Mouse (Mus musculus) liver, embryonic 16.5 days (tissue): ENCODE results near the gene Elovl4. TPM values are rescaled to one million over a fixed set of nuclear protein-coding genes. Genes with fewer than 3 reads are reported as not detected.

Experiments used
- ATAC-seq: fragments of 200-750 bp; cut with Nextera tagmentation; 2 replicates; pipeline ENCODE4 v1.8.0; 2017; ENCODE audit warnings: low read depth, mild to moderate bottlenecking, moderate number of reproducible peaks, moderate library complexity
- H3K27ac ChIP-seq: fragments of 300-500 bp; sonication (generic); 2 replicates; pipeline ENCODE4 v1.5.1; 2014; ENCODE audit warnings: mild to moderate bottlenecking, low read length
- H3K27me3 ChIP-seq: fragments of 300-500 bp; sonication (generic); 2 replicates; pipeline ENCODE4 v1.6.1; 2014; ENCODE audit warnings: low read depth, low read length, mixed read lengths; ENCODE audit not compliant: control insufficient read depth, insufficient read depth
- H3K36me3 ChIP-seq: fragments of 300-500 bp; sonication (generic); 2 replicates; pipeline ENCODE4 v1.6.1; 2014; ENCODE audit warnings: mild to moderate bottlenecking; ENCODE audit not compliant: control insufficient read depth, insufficient read depth
- H3K4me1 ChIP-seq: fragments of 300-500 bp; sonication (generic); 2 replicates; pipeline ENCODE4 v1.6.1; 2014; ENCODE audit warnings: low read depth, low read length, mixed read lengths; ENCODE audit not compliant: control insufficient read depth
- H3K4me2 ChIP-seq: fragments of 300-500 bp; sonication (generic); 2 replicates; pipeline ENCODE4 v1.6.1; 2014; ENCODE audit warnings: low read depth, low read length, mixed read lengths
- H3K4me3 ChIP-seq: fragments of 300-500 bp; sonication (generic); 2 replicates; pipeline ENCODE4 v1.5.1; 2014; ENCODE audit warnings: low read depth, mild to moderate bottlenecking, low read length
- H3K9ac ChIP-seq: fragments of 300-500 bp; sonication (generic); 2 replicates; pipeline ENCODE4 v1.6.1; 2014; ENCODE audit warnings: low read depth, low read length
- H3K9me3 ChIP-seq: fragments of 300-500 bp; sonication (generic); replicated peaks from 2 replicates; pipeline ENCODE4 v1.6.1; 2016; ENCODE audit warnings: low read length; ENCODE audit not compliant: control insufficient read depth
- WGBS: fragments of 180-500 bp; shearing (Covaris S2); extraction: QIAGEN DNeasy Blood & Tissue Kit; methylation state at CpG from one replicate; pipeline ENCODE4 v1.1.7; 2014; ENCODE audit not compliant: insufficient replicate concordance; 5-methylcytosine and 5-hydroxymethylcytosine counted together
- polyA plus RNA-seq: library from polyadenylated mRNA; unstranded; fragments of >200 nt; fragmentation: Nextera tagmentation; extraction: Ambion mirVana; gene quantifications from 2 replicates; pipeline ENCODE4 v1.2.1, GENCODE M21; 2015

Gene Elovl4
- polyA plus RNA-seq, 1 experiment from 2014 or later = 0.25 TPM

GRCm38 (mm10) chr9:83761318-83761717 is 44.8 kb downstream of the Elovl4 start:
- Histone ChIP-seq H3K27ac (no peak overlapping the region), H3K36me3 (no peaks in the 10 kb centered on the region), H3K9me3 (no peaks in the 10 kb centered on the region), H3K4me2 (no peak overlapping the region), H3K9ac (no peak overlapping the region), H3K27me3 (no peaks in the 10 kb centered on the region), H3K4me3 (no peak overlapping the region), H3K4me1 (no peaks in the 10 kb centered on the region)
- WGBS = 59% methylated on average over 4 of the region's 4 CpGs
- ATAC-seq = no peak

GRCm38 (mm10) chr9:83731877-83732276 is 74.2 kb downstream of the Elovl4 start:
- H3K9ac ChIP-seq = no peak overlapping the region

GRCm38 (mm10) chr9:83730836-83731235 is 75.2 kb downstream of the Elovl4 start:
- 62% methylated on average over 7 of the region's 7 CpGs for WGBS
- H3K9me3 ChIP-seq = no peaks in the 10 kb centered on the region

More at GRCm38 (mm10) chr9:83731877-83732276, 74.2 kb downstream of the Elovl4 start:
- Histone ChIP-seq H3K36me3 (no peaks in the 10 kb centered on the region), H3K4me2 (no peak overlapping the region), H3K4me3 (no peak overlapping the region), H3K9me3 (no peaks in the 10 kb centered on the region), H3K27ac (no peak overlapping the region), H3K4me1 (no peaks in the 10 kb centered on the region), H3K27me3 (no peaks in the 10 kb centered on the region)
- WGBS = 68% methylated on average over 2 of the region's 2 CpGs
- ATAC-seq = no peak

More at GRCm38 (mm10) chr9:83730836-83731235, 75.2 kb downstream of the Elovl4 start:
- Histone ChIP-seq H3K27me3 (no peaks in the 10 kb centered on the region), H3K4me2 (no peak overlapping the region), H3K27ac (no peak overlapping the region), H3K36me3 (no peaks in the 10 kb centered on the region), H3K9ac (no peak overlapping the region), H3K4me3 (no peak overlapping the region), H3K4me1 (no peaks in the 10 kb centered on the region)
- no peak for ATAC-seq

Other genes starting within 250 kb of the Elovl4 start
- 16.5 and 17.9 TPM in 2 replicates for gene Ttk, start 28.4 kb upstream of the Elovl4 start, polyA plus RNA-seq
- gene Bckdhb, start 118.9 kb upstream of the Elovl4 start, polyA plus RNA-seq = 43.3 and 43.9 TPM in 2 replicates